Mouse (Mus musculus) heart, adult 2 months (tissue): ENCODE results near the gene Mamld1.

Experiments used
- CTCF ChIP-seq: fragments of 200-600 bp; IDR thresholded peaks from 2 replicates; pipeline ENCODE4 v1.8.1; 2022; ENCODE audit warnings: antibody characterized with exemption, mild to moderate bottlenecking, moderate library complexity
- POLR2A ChIP-seq: fragments of 200-500 bp; IDR thresholded peaks from 2 replicates; pipeline ENCODE4 v1.6.1; 2011; ENCODE audit warnings: mild to moderate bottlenecking, low read depth, low read length, control low read depth; ENCODE audit not compliant: insufficient read depth

- TF ChIP-seq POLR2A (no peak), CTCF (no peak)
These were observed 37.5 kb downstream of the Mamld1 start for GRCm38 (mm10) chrX:71087370-71088079.
